Mouse (Mus musculus): ENCODE measurements around the gene Gm20481.
"Not testable (repeated sequence)": the region's sequence is repeated elsewhere in the genome, so short reads cannot be mapped to it uniquely, and the experiment has no call there.

Gm20481 gene

GRCm38 (mm10) chr17:34952378-34953040 lies 17.2 kb upstream of the Gm20481 start:
- peak; percentile 82 for DNase-seq

GRCm38 (mm10) chr17:34953258-34953657 lies 16.5 kb upstream of the Gm20481 start:
- DNase-seq: no peak

- no peak for DNase-seq
Measured at GRCm38 (mm10) chr17:34953904-34954303, 15.8 kb upstream of the Gm20481 start.

GRCm38 (mm10) chr17:34954831-34955230 lies 14.9 kb upstream of the Gm20481 start:
- DNase-seq: no peak

GRCm38 (mm10) chr17:34955884-34956283 lies 13.8 kb upstream of the Gm20481 start:
- DNase-seq: no peak

GRCm38 (mm10) chr17:34956340-34956739 lies 13.4 kb upstream of the Gm20481 start:
- DNase-seq: no peak

GRCm38 (mm10) chr17:34957291-34957690 lies 12.4 kb upstream of the Gm20481 start:
- DNase-seq: not testable (repeated sequence)

DNA sequence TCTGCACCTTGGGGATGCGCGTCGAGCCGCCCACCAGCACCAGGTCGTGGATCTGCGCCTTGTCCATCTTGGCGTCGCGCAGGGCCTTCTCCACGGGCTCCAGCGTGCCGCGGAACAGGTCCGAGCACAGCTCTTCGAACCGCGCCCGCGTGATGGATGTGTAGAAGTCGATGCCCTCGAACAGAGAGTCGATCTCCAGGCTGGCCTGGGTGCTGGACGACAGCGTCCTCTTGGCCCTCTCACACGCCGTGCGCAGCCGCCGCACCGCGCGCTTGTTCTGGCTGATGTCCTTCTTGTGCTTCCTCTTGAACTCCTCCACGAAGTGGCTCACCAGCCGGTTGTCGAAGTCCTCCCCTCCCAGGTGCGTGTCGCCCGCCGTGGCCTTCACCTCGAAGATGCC lies 11.7 kb upstream of the Gm20481 start:
- DNase-seq: not testable (repeated sequence)

DNA sequence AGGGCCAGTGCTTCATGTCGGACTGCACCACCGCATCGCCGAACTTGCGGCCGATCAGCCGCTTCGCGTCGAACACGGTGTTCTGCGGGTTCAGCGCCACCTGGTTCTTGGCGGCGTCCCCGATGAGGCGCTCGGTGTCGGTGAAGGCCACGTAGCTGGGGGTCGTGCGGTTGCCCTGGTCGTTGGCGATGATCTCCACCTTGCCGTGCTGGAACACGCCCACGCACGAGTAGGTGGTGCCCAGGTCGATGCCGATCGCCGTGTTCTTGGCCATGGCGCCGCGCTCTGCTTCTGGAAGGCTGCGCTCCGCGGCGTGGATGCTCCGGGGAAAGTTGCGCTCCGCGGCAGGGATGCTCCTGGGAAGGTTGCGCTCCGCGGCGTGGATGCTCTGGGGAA lies 11.0 kb upstream of the Gm20481 start:
- not testable (repeated sequence) for DNase-seq

- DNase-seq: peak; percentile 60
Measured at GRCm38 (mm10) chr17:34959130-34959778, 10.5 kb upstream of the Gm20481 start, which contains the start of gene Hspa1b. Hspa1b (minus strand) TSS chr17:34959238.

- no peak for DNase-seq
Measured at GRCm38 (mm10) chr17:34959881-34960515, 9.7 kb upstream of the Gm20481 start.

DNA sequence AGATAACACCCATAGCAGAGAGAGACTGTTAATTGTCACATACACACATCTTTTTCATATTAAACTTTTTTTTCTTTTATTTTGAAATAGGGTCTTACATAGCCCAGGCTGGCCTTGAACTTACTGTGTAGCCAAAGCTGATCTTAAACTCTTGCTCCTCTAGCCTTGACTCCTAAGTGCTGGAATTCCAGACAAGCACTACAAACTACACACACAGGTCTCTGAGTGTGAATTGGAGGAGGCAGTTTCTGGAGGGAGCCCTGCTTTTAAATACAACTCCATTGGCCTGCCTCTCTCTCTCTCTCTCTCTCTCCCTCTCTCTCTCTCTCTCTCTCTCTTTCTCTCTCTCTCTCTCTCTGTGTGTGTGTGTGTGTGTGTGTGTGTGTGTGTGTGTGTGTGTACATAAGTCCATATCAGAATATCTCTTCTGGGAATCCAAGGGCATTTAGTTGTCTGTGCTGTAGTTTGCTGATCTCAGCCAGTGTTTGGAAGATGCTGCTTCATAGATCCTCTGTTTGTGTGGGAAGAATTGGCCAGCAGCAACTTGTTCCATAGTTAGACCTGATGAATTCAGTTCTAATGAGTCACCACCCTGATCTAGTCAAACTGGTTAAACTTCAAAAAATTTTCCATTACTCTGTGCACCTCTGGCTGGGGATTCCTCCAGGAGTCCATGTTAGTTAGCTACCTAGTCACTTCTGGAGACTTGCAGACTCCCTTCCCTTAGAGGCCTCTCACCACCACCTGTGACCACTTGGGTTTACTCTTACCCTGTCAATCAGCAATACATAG lies 8.8 kb upstream of the Gm20481 start:
- no peak for DNase-seq

- DNase-seq: no peak
Measured at GRCm38 (mm10) chr17:34962125-34962524, 7.6 kb upstream of the Gm20481 start.

- no peak for DNase-seq
Measured at GRCm38 (mm10) chr17:34962841-34963240, 6.9 kb upstream of the Gm20481 start.

DNA sequence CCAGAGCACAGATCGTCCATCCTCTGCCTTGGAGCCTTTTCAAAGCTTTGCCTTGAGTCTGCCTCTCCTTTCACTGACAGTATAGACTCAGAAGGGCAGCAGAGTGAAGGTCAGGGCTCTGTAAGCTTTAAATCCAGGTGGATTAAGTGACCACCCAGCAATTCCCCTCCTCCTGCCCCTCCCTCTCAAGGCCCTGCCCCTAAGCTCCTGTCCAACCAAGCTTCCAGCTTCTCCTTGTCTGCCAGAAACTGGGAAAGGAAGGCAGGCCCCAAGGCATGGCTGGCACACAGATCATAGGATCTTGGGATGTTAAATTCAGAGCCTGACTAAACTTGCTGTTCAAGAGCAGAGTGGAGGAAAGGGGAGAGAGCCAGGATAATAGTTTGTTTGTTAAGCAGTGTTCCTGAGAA lies 5.1 kb upstream of the Gm20481 start:
- DNase-seq: no peak

DNA sequence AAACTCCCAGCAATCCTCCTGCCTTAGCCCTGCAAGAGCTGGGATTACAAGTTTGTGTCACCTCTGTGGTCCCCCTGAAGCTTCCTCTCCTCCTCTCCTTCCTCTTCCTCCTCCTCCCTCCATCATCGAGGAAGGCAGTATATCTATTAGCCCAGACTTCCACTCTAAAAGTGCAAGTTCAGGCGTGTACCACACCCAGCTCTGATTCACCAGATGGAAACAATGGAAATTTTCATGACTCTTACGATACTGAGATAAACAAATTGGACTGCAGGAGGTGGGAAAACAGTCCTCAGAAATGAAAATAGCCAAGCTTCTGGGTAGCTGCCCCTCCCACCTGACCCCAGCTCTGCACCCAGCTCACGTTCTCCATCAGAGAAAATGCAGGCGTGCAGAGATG lies 4.1 kb upstream of the Gm20481 start:
- no peak for DNase-seq

GRCm38 (mm10) chr17:34970850-34971249 lies 1.1 kb downstream of the Gm20481 start:
- not testable (repeated sequence) for DNase-seq

GRCm38 (mm10) chr17:34971694-34972068 lies 2.0 kb downstream of the Gm20481 start:
- not testable (repeated sequence) for DNase-seq

GRCm38 (mm10) chr17:34972069-34972749 lies 2.5 kb downstream of the Gm20481 start, which contains the start of the genes Hspa1a and Hspa1l:
Hspa1a (minus strand) TSS chr17:34972156.
Hspa1l (plus strand) TSS chr17:34972703.
- peak; percentile 51 for DNase-seq

- no peak for DNase-seq
Measured at GRCm38 (mm10) chr17:34975581-34976492, 6.1 kb downstream of the Gm20481 start.

- no peak for DNase-seq
Measured at GRCm38 (mm10) chr17:34977000-34977399, 7.3 kb downstream of the Gm20481 start.

All from right cerebral cortex, postnatal 14 days (tissue).